Mouse (Mus musculus) myocyte (in vitro differentiated cells): ENCODE data around the gene 4930407I10Rik. TPM values are rescaled to one million over a fixed set of nuclear protein-coding genes. Genes with fewer than 3 reads are reported as not detected.
A peak's percentile ranks its signal among the peaks of the same experiment; 100 is the strongest.

Source experiments
- H3K27me3 ChIP-seq: one replicate; pipeline ENCODE4 v1.6.1; 2011; ENCODE audit not compliant: control insufficient read depth, insufficient read depth, insufficient read length
- H3K36me3 ChIP-seq: one replicate; pipeline ENCODE4 v1.6.1; 2011; ENCODE audit not compliant: control insufficient read depth, insufficient read depth
- H3K4me2 ChIP-seq: one replicate; pipeline ENCODE4 v1.6.1; 2011; ENCODE audit warnings: low read depth, control low read depth
- H3K4me3 ChIP-seq: one replicate; pipeline ENCODE4 v1.5.1; 2011; ENCODE audit warnings: mild to moderate bottlenecking, control low read depth, moderate library complexity
- H3K79me2 ChIP-seq: one replicate; pipeline ENCODE4 v1.6.1; 2011; ENCODE audit not compliant: control insufficient read depth, insufficient read depth
- H3ac ChIP-seq: one replicate; pipeline ENCODE4 v1.6.1; 2011; ENCODE audit not compliant: control insufficient read depth, insufficient read length
- CEBPB ChIP-seq: IDR thresholded peaks from 2 replicates; pipeline ENCODE4 v1.6.1; 2011; ENCODE audit warnings: mild to moderate bottlenecking, moderate library complexity; ENCODE audit not compliant: poor library complexity, insufficient read depth, severe bottlenecking
- E2F4 ChIP-seq: IDR thresholded peaks from one replicate; pipeline ENCODE4 v1.6.1; 2011; ENCODE audit warnings: mild to moderate bottlenecking, control low read depth, moderate library complexity; ENCODE audit not compliant: insufficient read depth
- MAX ChIP-seq: IDR thresholded peaks from one replicate; pipeline ENCODE4 v1.6.1; 2011; ENCODE audit warnings: low read depth, mild to moderate bottlenecking, control low read depth
- MYOD1 ChIP-seq, 3 experiments: IDR thresholded peaks; one replicate each; pipeline ENCODE4 v1.6.1; 2011; ENCODE audit warnings: control low read depth in 2 of 3, low read depth in 2 of 3, mild to moderate bottlenecking in 2 of 3, moderate library complexity in 1 of 3; ENCODE audit not compliant: insufficient read length in 2 of 3, control insufficient read depth in 1 of 3
- MYOG ChIP-seq, 3 experiments: IDR thresholded peaks; one replicate each; pipeline ENCODE4 v1.6.1; 2011; ENCODE audit warnings: control low read depth in 2 of 3, low read depth in 2 of 3, mild to moderate bottlenecking in 2 of 3; ENCODE audit not compliant: insufficient read length in 2 of 3, control insufficient read depth in 1 of 3, insufficient read depth in 1 of 3
- POLR2A ChIP-seq: IDR thresholded peaks from one replicate; pipeline ENCODE4 v1.6.1; 2011; ENCODE audit warnings: low read depth, mild to moderate bottlenecking, control low read depth, moderate library complexity; ENCODE audit not compliant: insufficient read length
- POLR2AphosphoS2 ChIP-seq: IDR thresholded peaks from one replicate; pipeline ENCODE4 v1.6.1; 2011; ENCODE audit warnings: low read depth, control low read depth; ENCODE audit not compliant: insufficient read length
- REST ChIP-seq: IDR thresholded peaks from one replicate; pipeline ENCODE4 v1.6.1; 2011; ENCODE audit warnings: mild to moderate bottlenecking, control low read depth, moderate library complexity; ENCODE audit not compliant: insufficient read depth, insufficient read length
- SRF ChIP-seq: IDR thresholded peaks from one replicate; pipeline ENCODE4 v1.6.1; 2011; ENCODE audit warnings: low read depth; ENCODE audit not compliant: control insufficient read depth, insufficient read length
- TCF12 ChIP-seq: IDR thresholded peaks from one replicate; pipeline ENCODE4 v1.6.1; 2011; ENCODE audit warnings: mild to moderate bottlenecking, control low read depth; ENCODE audit not compliant: poor library complexity, insufficient read depth, severe bottlenecking
- TCF3 ChIP-seq: IDR thresholded peaks from one replicate; pipeline ENCODE4 v1.6.1; 2011; ENCODE audit warnings: low read depth, control low read depth; ENCODE audit not compliant: insufficient read length
- USF1 ChIP-seq: IDR thresholded peaks from one replicate; pipeline ENCODE4 v1.6.1; 2011; ENCODE audit warnings: low read depth, mild to moderate bottlenecking, control low read depth, moderate library complexity
- polyA plus RNA-seq: library from polyadenylated mRNA; unstranded; fragments of >200 nt; fragmentation: generic; extraction: Trizol; gene quantifications from one replicate; pipeline ENCODE4 v1.2.1, GENCODE M21; 2012; ENCODE audit warnings: missing spikeins

The 4930407I10Rik gene
- polyA plus RNA-seq, 1 experiment, result not detected

- Histone ChIP-seq H3K4me2 (peak overlapping the region; percentile 97), H3K36me3 (peaks cover 14% of the 10 kb centered on the region), H3ac (peak overlapping the region; percentile 58), H3K79me2 (peaks cover 24% of the 10 kb centered on the region), H3K4me3 (peak overlapping the region; percentile 80), H3K27me3 (no peaks in the 10 kb centered on the region)
- no peak for TF ChIP-seq REST
- TF ChIP-seq E2F4, result no peak
- no peak for TF ChIP-seq TCF12
- no peak for TF ChIP-seq USF1
- no peak for TF ChIP-seq SRF
- no peak for TF ChIP-seq TCF3
- no peak for TF ChIP-seq MYOD1 (IDR thresholded peaks at IDR 0.05; ENCODE audit: control insufficient read depth in 1 of 3, insufficient read length in 2 of 3, low read depth in 2 of 3)
- no peak for TF ChIP-seq POLR2AphosphoS2
Measured at GRCm38 (mm10) chr15:82016830-82017229, 42.1 kb upstream of the 4930407I10Rik start.

- TF ChIP-seq POLR2A (no peak), MYOD1 (IDR thresholded peaks at IDR 0.05; ENCODE audit: control insufficient read depth in 1 of 3, insufficient read length in 2 of 3, low read depth in 2 of 3) (no peak), SRF (no peak), MAX (no peak), MYOG (IDR thresholded peaks at IDR 0.05; ENCODE audit: control insufficient read depth in 1 of 3, insufficient read depth in 1 of 3, insufficient read length in 2 of 3, low read depth in 2 of 3) (no peak), POLR2AphosphoS2 (no peak), E2F4 (no peak), CEBPB (no peak), TCF12 (no peak)
- H3K79me2 ChIP-seq, result peaks cover 24% of the 10 kb centered on the region
- H3K36me3 ChIP-seq, result peaks cover 19% of the 10 kb centered on the region
- H3K4me3 ChIP-seq, result peak overlapping the region; percentile 80
- no peak overlapping the region for H3ac ChIP-seq
- H3K27me3 ChIP-seq, result no peaks in the 10 kb centered on the region
- H3K4me2 ChIP-seq, result no peak overlapping the region
Measured at GRCm38 (mm10) chr15:82017461-82017860, 41.5 kb upstream of the 4930407I10Rik start.

GRCm38 (mm10) chr15:82019288-82019687 lies 39.7 kb upstream of the 4930407I10Rik start:
- TF ChIP-seq MAX (no peak), MYOG (IDR thresholded peaks at IDR 0.05; ENCODE audit: control insufficient read depth in 1 of 3, insufficient read depth in 1 of 3, insufficient read length in 2 of 3, low read depth in 2 of 3) (no peak), POLR2AphosphoS2 (no peak), USF1 (no peak), POLR2A (no peak), TCF12 (no peak), CEBPB (0 out of 2 replicates have a peak, but pooled peaks have one; percentile 50)
- Histone ChIP-seq H3K79me2 (peaks cover 19% of the 10 kb centered on the region), H3ac (no peak overlapping the region), H3K27me3 (no peaks in the 10 kb centered on the region), H3K36me3 (peaks cover 30% of the 10 kb centered on the region), H3K4me3 (no peak overlapping the region), H3K4me2 (no peak overlapping the region)

- TF ChIP-seq TCF12 (no peak), MYOD1 (IDR thresholded peaks at IDR 0.05; ENCODE audit: control insufficient read depth in 1 of 3, insufficient read length in 2 of 3, low read depth in 2 of 3) (no peak), POLR2AphosphoS2 (no peak), E2F4 (no peak), REST (no peak), CEBPB (no peak), TCF3 (no peak), USF1 (no peak), SRF (no peak), POLR2A (no peak)
- Histone ChIP-seq H3K27me3 (no peaks in the 10 kb centered on the region), H3K4me2 (no peak overlapping the region), H3K79me2 (no peaks in the 10 kb centered on the region), H3ac (no peak overlapping the region), H3K36me3 (peaks cover 56% of the 10 kb centered on the region), H3K4me3 (no peak overlapping the region)
Measured at GRCm38 (mm10) chr15:82022535-82023088, 36.3 kb upstream of the 4930407I10Rik start.

GRCm38 (mm10) chr15:82023965-82024635 lies 34.9 kb upstream of the 4930407I10Rik start:
- no peak overlapping the region for H3ac ChIP-seq
- no peaks in the 10 kb centered on the region for H3K27me3 ChIP-seq
- no peak for TF ChIP-seq SRF
- TF ChIP-seq TCF12, result no peak
- no peak for TF ChIP-seq REST
- TF ChIP-seq MAX, result no peak
- no peak for TF ChIP-seq USF1
- TF ChIP-seq MYOD1 (IDR thresholded peaks at IDR 0.05; ENCODE audit: control insufficient read depth in 1 of 3, insufficient read length in 2 of 3, low read depth in 2 of 3), result no peak
- TF ChIP-seq CEBPB, result no peak
- TF ChIP-seq E2F4, result no peak
- TF ChIP-seq POLR2AphosphoS2, result no peak
- TF ChIP-seq POLR2A, result no peak
- TF ChIP-seq MYOG (IDR thresholded peaks at IDR 0.05; ENCODE audit: control insufficient read depth in 1 of 3, insufficient read depth in 1 of 3, insufficient read length in 2 of 3, low read depth in 2 of 3), result no peak
- no peak for TF ChIP-seq TCF3
- H3K4me3 ChIP-seq, result no peak overlapping the region
- H3K36me3 ChIP-seq, result peaks cover 68% of the 10 kb centered on the region
- no peak overlapping the region for H3K4me2 ChIP-seq
- no peaks in the 10 kb centered on the region for H3K79me2 ChIP-seq
